ENCODE assay signal across 16 mouse cellular contexts in the genomic region with DNA sequence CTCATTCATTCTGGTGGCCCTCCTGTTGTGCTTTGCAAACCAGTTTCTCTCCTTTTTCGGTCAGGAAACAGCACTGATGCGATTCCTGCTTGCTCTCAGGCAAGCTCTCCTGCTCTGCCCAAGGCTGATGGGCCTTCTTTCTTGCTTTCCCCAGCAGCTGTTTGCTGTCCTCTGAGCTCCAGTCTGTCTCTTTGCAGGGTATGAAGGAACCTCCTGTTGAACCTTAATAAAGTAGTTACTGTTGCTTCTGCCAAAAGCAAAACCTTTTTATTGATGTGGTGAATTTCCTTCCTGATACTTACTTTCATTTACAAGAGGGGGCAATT. TPM values are rescaled to one million over a fixed set of nuclear protein-coding genes. Genes with fewer than 3 reads are reported as not detected.
DNase-seq lines count a peak whose midpoint lies in the region; ATAC-seq and TF ChIP-seq lines count a peak whose summit lies in the region.
"Had no signal": no experiment of that assay in that cellular context is flagged by ENCODE, and none has a peak within 500 bp of the region (broad histone marks: within the 10 kb centered on the region; RNA-seq: fewer than 3 reads in every experiment).

No protein-coding gene starts in this region.

- 4% methylated on average over 2 of the region's 2 CpGs for WGBS in hindbrain, postnatal 0 days
- 2% methylated on average over 2 of the region's 2 CpGs for WGBS in neural tube, embryonic 15.5 days

- intact Hi-C loops in left cerebral cortex, postnatal 36 days (cut with DNase I): loop anchor here (5.0 kb wide), 2 partner anchors 52 to 137 kb away; no protein-coding TSS in a partner anchor

- TF ChIP-seq CTCF in hindbrain, postnatal 0 days (IDR thresholded peaks at IDR 0.05; ENCODE audit: low read depth): no peak

- H3K4me2 ChIP-seq in hindbrain, postnatal 0 days (ENCODE audit: low read depth, low read length): 0 out of 2 replicates have a peak overlapping the region, but pooled peaks have one; percentile 14
- peak overlapping the region; percentile 35; the same call in 1 of the 2 replicates for H3K4me2 ChIP-seq in neural tube, embryonic 15.5 days
- H3K4me2 ChIP-seq: lung, embryonic 14.5 days had no signal

- H3K4me1 ChIP-seq in hindbrain, postnatal 0 days (ENCODE audit: insufficient read depth, low read length): peaks cover 24% of the 10 kb centered on the region
- peaks cover 50% of the 10 kb centered on the region for H3K4me1 ChIP-seq in neural tube, embryonic 15.5 days

- no peaks in the 10 kb centered on the region for H3K9me3 ChIP-seq in hindbrain, postnatal 0 days (ENCODE audit: low read length)
- H3K9me3 ChIP-seq in neural tube, embryonic 15.5 days (replicated peaks): no peaks in the 10 kb centered on the region

- no peak overlapping the region for H3K4me3 ChIP-seq in hindbrain, postnatal 0 days (ENCODE audit: low read length)
- no peak overlapping the region for H3K4me3 ChIP-seq in neural tube, embryonic 15.5 days (replicated peaks)
- H3K4me3 ChIP-seq: erythroblast, embryonic 14.5 days had no signal

- ATAC-seq in hindbrain, postnatal 0 days: peak; percentile 57; the same call in 1 of the 2 replicates
- peak; percentile 15 for ATAC-seq in neural tube, embryonic 15.5 days (ENCODE audit: low FRiP score)

- peak; percentile 9 for DNase-seq in cerebellum, adult 9-11 months
- DNase-seq in cerebellum, adult 9-10 months: no peak
- peak; percentile 34 for DNase-seq in left cerebral cortex, postnatal 36 days (ENCODE audit: low spot score in 2 of 2)
- DNase-seq in left cerebral cortex, adult 11 months (ENCODE audit: low spot score): no peak
- no peak for DNase-seq in hindbrain, postnatal 0 days (ENCODE audit: low spot score)
- DNase-seq in urinary bladder, postnatal 10 days (ENCODE audit: low spot score): no peak
- DNase-seq in thymus, adult 18-20 months: no peak
- DNase-seq: heart, postnatal 4 days; kidney, postnatal 14 days had no signal

- H3K36me3 ChIP-seq in hindbrain, postnatal 0 days (ENCODE audit: insufficient read depth, low read length): no peaks in the 10 kb centered on the region
- H3K36me3 ChIP-seq in neural tube, embryonic 15.5 days: no peaks in the 10 kb centered on the region

- peak overlapping the region; percentile 89 for H3K27ac ChIP-seq in hindbrain, postnatal 0 days
- peak overlapping the region; percentile 95 for H3K27ac ChIP-seq in neural tube, embryonic 15.5 days (replicated peaks)

- 0 out of 2 replicates have a peak overlapping the region, but pooled peaks have one; percentile 18 for H3K9ac ChIP-seq in hindbrain, postnatal 0 days (replicated peaks; ENCODE audit: low read length)
- 0 out of 2 replicates have a peak overlapping the region, but pooled peaks have one; percentile 1 for H3K9ac ChIP-seq in neural tube, embryonic 15.5 days (replicated peaks)
- H3K9ac ChIP-seq: lung, embryonic 14.5 days had no signal

- H3K27me3 ChIP-seq in hindbrain, postnatal 0 days (ENCODE audit: insufficient read depth, low read length): no peaks in the 10 kb centered on the region
- no peaks in the 10 kb centered on the region for H3K27me3 ChIP-seq in neural tube, embryonic 15.5 days (replicated peaks)

RNA-seq across cellular contexts. Expression of a gene that starts 57.0 kb away (rescaled TPM):
- total RNA-seq in left cerebral cortex, postnatal 36 days (2021): 100 to 1,000 TPM; 244 to 278 TPM
- total RNA-seq in hindbrain, postnatal 0 days (2014; rRNA removed): 43.4 and 56.4 TPM in 2 replicates
- polyA plus RNA-seq in hindbrain, postnatal 0 days (2015; fragmentation: Nextera tagmentation; extraction: Ambion mirVana): 143 and 145 TPM in 2 replicates
- 254 and 315 TPM in 2 replicates for polyA plus RNA-seq in neural tube, embryonic 15.5 days (2015; fragmentation: Nextera tagmentation; extraction: Ambion mirVana)
- total RNA-seq: adrenal gland, postnatal 4 days; gastrocnemius, adult 8-10 months; heart, postnatal 4 days; megakaryocyte-erythroid progenitor cell, adult 5-6 weeks had no signal
- polyA plus RNA-seq: erythroblast, embryonic 14.5 days; small intestine, adult 2 months had no signal

Comparison
In these comparisons a context has a peak if more than half of its experiments do, and no peak if none do; other contexts are left out.
1. DNase-seq: peak in cerebellum, adult 9-11 months (single experiment) and left cerebral cortex, postnatal 36 days (2 of 2); none in cerebellum, adult 9-10 months (single experiment), left cerebral cortex, adult 11 months (single experiment), hindbrain, postnatal 0 days (single experiment), urinary bladder, postnatal 10 days (single experiment) and thymus, adult 18-20 months (0 of 2).